Mouse (Mus musculus) ES-E14 (cell line): ENCODE results near the gene Mical2. TPM values are rescaled to one million over a fixed set of nuclear protein-coding genes. Genes with fewer than 3 reads are reported as not detected.

Source experiments
- DNase-seq: peaks from one replicate; pipeline ENCODE4 v3.0.0-alpha.2; 2013; ENCODE audit warnings: low read depth, low spot score
- H3K27ac ChIP-seq: 2 replicates; pipeline ENCODE4 v1.5.1; 2012; ENCODE audit warnings: low read depth, mild to moderate bottlenecking, low read length, moderate library complexity, mixed read lengths; ENCODE audit not compliant: poor library complexity, insufficient read depth, severe bottlenecking
- H3K36me3 ChIP-seq: 2 replicates; pipeline ENCODE4 v1.6.1; 2012; ENCODE audit warnings: mild to moderate bottlenecking, low read length, moderate library complexity, mixed read lengths; ENCODE audit not compliant: control insufficient read depth, poor library complexity, insufficient read depth, severe bottlenecking
- H3K4me1 ChIP-seq, 2 experiments: fragments of 150-350 bp in 1 of 2; sonication (generic) in 1 of 2; 2 replicates each; pipeline ENCODE4 v1.6.1; 2012; ENCODE audit warnings: low read length in 2 of 2, mild to moderate bottlenecking in 1 of 2, mixed read lengths in 1 of 2; ENCODE audit not compliant: control insufficient read depth in 2 of 2, insufficient read depth in 2 of 2, poor library complexity in 1 of 2
- H3K4me3 ChIP-seq, 2 experiments: fragments of 150-350 bp in 1 of 2; sonication (generic) in 1 of 2; 2 replicates each; pipeline ENCODE4 v1.5.1; 2012; ENCODE audit warnings: low read length in 2 of 2, low read depth in 1 of 2, mild to moderate bottlenecking in 1 of 2, mixed read lengths in 1 of 2; ENCODE audit not compliant: insufficient read depth in 1 of 2, poor library complexity in 1 of 2, severe bottlenecking in 1 of 2
- H3K9ac ChIP-seq: 2 replicates; pipeline ENCODE4 v1.6.1; 2012; ENCODE audit warnings: low read depth, mild to moderate bottlenecking, low read length, mixed read lengths; ENCODE audit not compliant: poor library complexity, insufficient read depth, severe bottlenecking
- H3K9me3 ChIP-seq: fragments of 150-350 bp; sonication (generic); 2 replicates; pipeline ENCODE4 v1.6.1; 2012; ENCODE audit warnings: low read depth, mild to moderate bottlenecking, low read length; ENCODE audit not compliant: control insufficient read depth, insufficient read depth
- CHD2 ChIP-seq: IDR thresholded peaks from 2 replicates; pipeline ENCODE4 v1.6.1; 2014; ENCODE audit warnings: mild to moderate bottlenecking, low read depth, low read length, inconsistent platforms
- HCFC1 ChIP-seq: IDR thresholded peaks from 2 replicates; pipeline ENCODE4 v1.6.1; 2012; ENCODE audit warnings: low read length, inconsistent platforms, borderline replicate concordance; ENCODE audit not compliant: insufficient read depth
- MAFK ChIP-seq: IDR thresholded peaks from 2 replicates; pipeline ENCODE4 v1.6.1; 2014; ENCODE audit warnings: mild to moderate bottlenecking, low read depth, low read length, inconsistent platforms; ENCODE audit not compliant: insufficient read depth
- ZC3H11A ChIP-seq: IDR thresholded peaks from 2 replicates; pipeline ENCODE4 v1.6.1; 2012; ENCODE audit warnings: low read depth, mild to moderate bottlenecking, inconsistent platforms, low read length, borderline replicate concordance
- ZNF384 ChIP-seq: IDR thresholded peaks from 2 replicates; pipeline ENCODE4 v1.6.1; 2012; ENCODE audit warnings: low read depth, low read length, inconsistent platforms
- in situ Hi-C, 2 experiments: fragments of 600-800 bp; cut with MboI; formaldehyde crosslinking; loops; one replicate each; pipeline ENCODE4 v1.15.1; 2025; ENCODE audit warnings: low sequenced_read_pairs in 2 of 2, inconsistent platforms in 1 of 2; ENCODE audit not compliant: unreplicated experiment in 2 of 2
- total RNA-seq: library from RNA; depleted of rRNA; stranded (reverse); fragments of 300-350 nt; gene quantifications from 2 replicates; pipeline ENCODE4 v1.2.3, GENCODE M21; 2012

Mical2 gene
- total RNA-seq, 1 experiment = 9.9 TPM

- no peak overlapping the region for H3K9ac ChIP-seq
- H3K9me3 ChIP-seq = no peaks in the 10 kb centered on the region
- TF ChIP-seq CHD2 = no peak
- TF ChIP-seq HCFC1 = no peak
- no peak for TF ChIP-seq MAFK
- no peak for TF ChIP-seq ZNF384
- TF ChIP-seq ZC3H11A = no peak
- in situ Hi-C loops = no loop called here
- H3K4me1 ChIP-seq = no peaks in the 10 kb centered on the region
- no peak overlapping the region for H3K27ac ChIP-seq
- no peak overlapping the region for H3K4me3 ChIP-seq
- no peaks in the 10 kb centered on the region for H3K36me3 ChIP-seq
- DNase-seq = no peak
These were observed 47.8 kb downstream of the Mical2 start for GRCm38 (mm10) chr7:112273451-112273850.

GRCm38 (mm10) chr7:112274611-112275010 lies 49.0 kb downstream of the Mical2 start:
- Histone ChIP-seq H3K4me1 (no peaks in the 10 kb centered on the region), H3K4me3 (no peak overlapping the region), H3K9ac (no peak overlapping the region), H3K27ac (no peak overlapping the region), H3K9me3 (no peaks in the 10 kb centered on the region), H3K36me3 (no peaks in the 10 kb centered on the region)
- TF ChIP-seq CHD2 (no peak), ZC3H11A (no peak), HCFC1 (no peak), MAFK (no peak), ZNF384 (no peak)
- no peak for DNase-seq
- in situ Hi-C loops = no loop called here

- no peaks in the 10 kb centered on the region for H3K36me3 ChIP-seq
- no peaks in the 10 kb centered on the region for H3K9me3 ChIP-seq
- H3K9ac ChIP-seq = no peak overlapping the region
- in situ Hi-C loops = no loop called here
- H3K4me1 ChIP-seq = no peaks in the 10 kb centered on the region
- TF ChIP-seq ZNF384 (no peak), HCFC1 (no peak), ZC3H11A (no peak), CHD2 (no peak), MAFK (no peak)
- no peak overlapping the region for H3K4me3 ChIP-seq
- no peak overlapping the region for H3K27ac ChIP-seq
- no peak for DNase-seq
These were observed 49.4 kb downstream of the Mical2 start for GRCm38 (mm10) chr7:112275093-112275492.

GRCm38 (mm10) chr7:112275883-112276282 lies 50.2 kb downstream of the Mical2 start:
- Histone ChIP-seq H3K9me3 (no peaks in the 10 kb centered on the region), H3K4me3 (no peak overlapping the region), H3K4me1 (no peaks in the 10 kb centered on the region), H3K9ac (no peak overlapping the region), H3K27ac (no peak overlapping the region), H3K36me3 (no peaks in the 10 kb centered on the region)
- DNase-seq = no peak
- in situ Hi-C loops = no loop called here
- TF ChIP-seq ZNF384 = no peak
- no peak for TF ChIP-seq CHD2
- no peak for TF ChIP-seq MAFK
- no peak for TF ChIP-seq ZC3H11A
- no peak for TF ChIP-seq HCFC1

- Histone ChIP-seq H3K9ac (no peak overlapping the region), H3K36me3 (no peaks in the 10 kb centered on the region), H3K4me1 (no peaks in the 10 kb centered on the region), H3K4me3 (no peak overlapping the region), H3K27ac (no peak overlapping the region), H3K9me3 (no peaks in the 10 kb centered on the region)
- in situ Hi-C loops = no loop called here
- no peak for DNase-seq
- TF ChIP-seq ZC3H11A = no peak
- TF ChIP-seq ZNF384 = no peak
- no peak for TF ChIP-seq CHD2
- no peak for TF ChIP-seq MAFK
- TF ChIP-seq HCFC1 = no peak
These were observed 51.2 kb downstream of the Mical2 start for GRCm38 (mm10) chr7:112276823-112277222.
